Mouse (Mus musculus): Measurements from ENCODE around the gene Ptpn3. TPM values are rescaled to one million over a fixed set of nuclear protein-coding genes. Genes with fewer than 3 reads are reported as not detected.

The Ptpn3 gene
- polyA plus RNA-seq, 1 experiment from 2014 or later, result 4.4 TPM

GRCm38 (mm10) chr4:57143026-57143937 lies 158.4 kb downstream of the Ptpn3 start, which contains the start of gene Epb41l4b:
Gene Epb41l4b (minus strand): TSS chr4:57143437.
- H3K36me3 ChIP-seq (ENCODE audit: insufficient read depth), result no peaks in the 10 kb centered on the region
- H3K4me3 ChIP-seq (ENCODE audit: low read depth, low read length), result peak within 1 kb of the TSS; percentile 59
- 0 out of 2 replicates have a peak within 1 kb of the TSS, but pooled peaks have one; percentile 12 for H3K27ac ChIP-seq (ENCODE audit: low read depth)
- DNase-seq (peak; percentile 88), ATAC-seq (ENCODE audit: insufficient read depth) (peak; percentile 86)
- peaks cover 47% of the 10 kb centered on the region for H3K27me3 ChIP-seq (ENCODE audit: insufficient read depth, low read length)
- H3K4me2 ChIP-seq, result peak within 1 kb of the TSS; percentile 93
- no peaks in the 10 kb centered on the region for H3K9me3 ChIP-seq (ENCODE audit: low read depth, low read length)
- TF ChIP-seq CTCF (IDR thresholded peaks at IDR 0.05; ENCODE audit: low read depth), result peak; percentile 80
- WGBS, result under 1% methylated on average over 102 of the region's 142 CpGs
- 0 out of 2 replicates have a peak, but pooled peaks cover 6% of the 10 kb centered on the region for H3K4me1 ChIP-seq (ENCODE audit: insufficient read depth)
- H3K9ac ChIP-seq, result peak within 1 kb of the TSS; percentile 62

DNA sequence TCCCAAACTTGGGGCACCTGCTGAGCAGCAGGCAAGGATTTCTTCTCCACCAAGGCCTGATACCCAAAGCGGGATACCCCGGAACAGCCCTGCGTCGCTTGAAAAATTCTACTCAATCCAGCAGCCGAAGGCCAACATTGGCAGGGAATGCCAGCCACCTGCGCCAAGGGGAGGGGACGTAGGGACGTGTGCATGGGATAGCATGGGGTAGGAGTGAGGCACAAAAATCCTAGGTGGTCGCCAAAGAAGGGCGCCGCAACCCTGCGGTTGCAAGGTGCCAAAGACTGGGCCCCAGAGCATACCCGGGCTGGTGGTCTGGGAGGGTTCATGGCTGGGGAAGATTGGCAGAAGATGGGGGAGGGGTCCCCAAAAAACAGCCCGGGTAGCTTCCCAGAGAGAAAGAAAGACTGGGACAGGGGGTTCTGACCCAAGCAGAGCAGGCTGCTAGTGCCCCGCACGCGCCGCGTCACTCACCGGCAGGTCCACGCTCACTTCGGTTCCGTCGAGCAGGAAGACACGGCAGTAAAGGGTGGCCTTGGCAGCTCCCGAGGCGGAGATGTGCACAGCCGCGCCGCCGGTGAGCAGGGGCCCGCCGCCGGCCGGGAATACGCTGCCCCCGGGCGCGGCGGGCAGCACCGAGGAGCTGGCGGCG lies 159.1 kb downstream of the Ptpn3 start:
- H3K4me1 ChIP-seq (ENCODE audit: insufficient read depth), result 0 out of 2 replicates have a peak, but pooled peaks cover 6% of the 10 kb centered on the region
- DNase-seq (peak; percentile 14), ATAC-seq (ENCODE audit: insufficient read depth) (peak; percentile 44)
- TF ChIP-seq CTCF (IDR thresholded peaks at IDR 0.05; ENCODE audit: low read depth), result no peak
- no peaks in the 10 kb centered on the region for H3K9me3 ChIP-seq (ENCODE audit: low read depth, low read length)
- H3K27ac ChIP-seq (ENCODE audit: low read depth), result no peak overlapping the region
- no peaks in the 10 kb centered on the region for H3K36me3 ChIP-seq (ENCODE audit: insufficient read depth)
- peaks cover 47% of the 10 kb centered on the region for H3K27me3 ChIP-seq (ENCODE audit: insufficient read depth, low read length)
- 1% methylated on average over 40 of the region's 43 CpGs for WGBS
- peak overlapping the region; percentile 59 for H3K4me3 ChIP-seq (ENCODE audit: low read depth, low read length)
- peak overlapping the region; percentile 93 for H3K4me2 ChIP-seq
- H3K9ac ChIP-seq, result peak overlapping the region; percentile 62

DNA sequence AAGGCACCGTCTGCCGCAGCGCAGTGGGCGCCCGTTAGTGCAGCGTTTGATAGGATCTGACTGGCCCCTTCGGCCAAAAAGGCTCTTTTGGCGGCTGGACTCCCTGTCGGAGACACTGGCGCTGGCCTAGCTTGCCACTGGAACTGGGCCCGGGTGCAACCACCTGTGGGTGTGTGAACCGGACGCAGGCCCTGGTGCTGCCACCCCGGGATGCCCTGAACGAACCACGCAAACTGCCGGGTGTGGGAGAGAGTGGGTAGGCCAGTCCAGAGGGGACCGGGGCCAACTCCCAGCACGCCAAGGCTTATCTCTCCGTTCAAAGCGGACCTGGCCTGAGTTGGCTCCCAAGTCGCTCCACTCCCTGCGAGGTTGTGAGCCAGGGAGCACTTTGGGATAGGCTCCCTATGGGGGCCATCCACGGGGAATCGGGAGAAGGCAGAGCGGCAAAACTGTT lies 159.7 kb downstream of the Ptpn3 start:
- 5% methylated on average over 26 of the region's 26 CpGs for WGBS
- no peaks in the 10 kb centered on the region for H3K9me3 ChIP-seq (ENCODE audit: low read depth, low read length)
- no peak overlapping the region for H3K27ac ChIP-seq (ENCODE audit: low read depth)
- DNase-seq (peak; percentile 28), ATAC-seq (ENCODE audit: insufficient read depth) (no peak)
- no peak for TF ChIP-seq CTCF (IDR thresholded peaks at IDR 0.05; ENCODE audit: low read depth)
- peak overlapping the region; percentile 93 for H3K4me2 ChIP-seq
- peak overlapping the region; percentile 23; the same call in 1 of the 2 replicates for H3K9ac ChIP-seq
- H3K27me3 ChIP-seq (ENCODE audit: insufficient read depth, low read length), result peaks cover 47% of the 10 kb centered on the region
- no peaks in the 10 kb centered on the region for H3K36me3 ChIP-seq (ENCODE audit: insufficient read depth)
- peak overlapping the region; percentile 59 for H3K4me3 ChIP-seq (ENCODE audit: low read depth, low read length)
- H3K4me1 ChIP-seq (ENCODE audit: insufficient read depth), result 0 out of 2 replicates have a peak, but pooled peaks cover 6% of the 10 kb centered on the region

DNA sequence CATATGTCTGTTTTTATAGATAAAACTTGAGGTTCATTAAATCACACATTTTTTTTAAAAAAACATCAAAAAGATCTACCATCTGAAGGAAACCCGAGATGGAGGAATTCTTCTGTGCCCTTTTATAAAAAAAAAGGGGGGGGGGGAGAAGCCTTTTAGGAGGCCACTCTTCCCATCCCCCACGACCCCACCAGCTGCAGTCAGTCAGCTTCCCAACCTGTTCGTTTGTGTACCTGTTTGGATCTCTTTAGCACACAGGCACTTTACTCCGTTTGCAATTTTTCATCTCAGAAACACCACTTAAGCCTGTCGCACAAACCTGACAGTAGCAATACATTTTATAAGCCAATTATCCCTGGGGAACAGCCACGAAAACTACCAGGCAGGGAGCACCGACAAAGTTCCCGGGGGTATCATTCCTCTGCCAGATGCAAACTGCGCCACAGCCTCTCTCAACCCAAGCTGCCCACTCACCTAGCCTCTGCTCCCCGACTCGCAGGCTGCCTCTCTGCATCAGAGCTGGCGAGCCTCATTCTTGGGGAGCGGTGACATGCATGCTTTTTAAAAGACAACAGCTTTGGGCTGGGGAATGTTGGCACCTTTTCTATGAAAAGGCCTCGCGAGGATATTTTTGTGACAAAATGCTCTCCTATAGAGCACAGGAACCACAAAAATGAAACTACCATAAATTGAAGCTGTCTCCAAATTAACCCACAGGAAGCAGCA lies 160.5 kb downstream of the Ptpn3 start:
- ATAC-seq (ENCODE audit: insufficient read depth) (no peak), DNase-seq (no peak)
- TF ChIP-seq CTCF (IDR thresholded peaks at IDR 0.05; ENCODE audit: low read depth), result no peak
- no peaks in the 10 kb centered on the region for H3K9me3 ChIP-seq (ENCODE audit: low read depth, low read length)
- H3K9ac ChIP-seq, result no peak overlapping the region
- no peaks in the 10 kb centered on the region for H3K36me3 ChIP-seq (ENCODE audit: insufficient read depth)
- peaks cover 43% of the 10 kb centered on the region for H3K27me3 ChIP-seq (ENCODE audit: insufficient read depth, low read length)
- H3K4me1 ChIP-seq (ENCODE audit: insufficient read depth), result 0 out of 2 replicates have a peak, but pooled peaks cover 6% of the 10 kb centered on the region
- no peak overlapping the region for H3K27ac ChIP-seq (ENCODE audit: low read depth)
- peak overlapping the region; percentile 59 for H3K4me3 ChIP-seq (ENCODE audit: low read depth, low read length)
- WGBS, result 21% methylated on average over 15 of the region's 15 CpGs
- peak overlapping the region; percentile 93 for H3K4me2 ChIP-seq

Other genes with a start within 250 kb of the Ptpn3 start
- gene Epb41l4b, start 158.4 kb downstream of the Ptpn3 start, polyA plus RNA-seq (2014; fragmentation: Nextera tagmentation; extraction: Ambion mirVana), result 1.2 and 1.7 TPM in 2 replicates
- 7.5 and 9.3 TPM in 2 replicates for gene Palm2, start 132.4 kb upstream of the Ptpn3 start, polyA plus RNA-seq (2014; fragmentation: Nextera tagmentation; extraction: Ambion mirVana)

Measured in lung, embryonic 14.5 days (tissue).